Mouse (Mus musculus): Measurements from ENCODE around the gene Ugt1a9. TPM values are rescaled to one million over a fixed set of nuclear protein-coding genes. Genes with fewer than 3 reads are reported as not detected.
"Not testable (repeated sequence)": the region's sequence is repeated elsewhere in the genome, so short reads cannot be mapped to it uniquely, and the experiment has no call there.

The Ugt1a9 gene
- total and polyA plus RNA-seq, 3 experiments, result not detected

GRCm38 (mm10) chr1:88130223-88130622, 59.6 kb downstream of the Ugt1a9 start:
- H3K9ac ChIP-seq (ENCODE audit: low read depth, low read length); H3K27ac ChIP-seq; H3K4me1 ChIP-seq (ENCODE audit: control insufficient read depth, insufficient read depth, low read length); DNase-seq; H3K4me3 ChIP-seq; H3K79me2 ChIP-seq (replicated peaks; ENCODE audit: control insufficient read depth, insufficient read depth, low read length); H3K27me3 ChIP-seq (ENCODE audit: control insufficient read depth, insufficient read depth, low read length); intact Hi-C loops (cut with DNase I); H3K36me3 ChIP-seq (ENCODE audit: control insufficient read depth, insufficient read depth, low read length): not testable (repeated sequence)
- 82% methylated on average over 1 of the region's 1 CpGs for WGBS

GRCm38 (mm10) chr1:88133908-88134456, 63.4 kb downstream of the Ugt1a9 start:
- intact Hi-C loops (cut with DNase I), result no loop called here
- TF ChIP-seq EP300 (IDR thresholded peaks at IDR 0.05; ENCODE audit: insufficient read depth, low read depth, low read length) (no peak), POLR2A (IDR thresholded peaks at IDR 0.05; ENCODE audit: insufficient read depth, low read depth, low read length) (no peak), CTCF (IDR thresholded peaks at IDR 0.05) (no peak)
- 37% methylated on average over 3 of the region's 3 CpGs for WGBS

GRCm38 (mm10) chr1:88134457-88135011, 63.9 kb downstream of the Ugt1a9 start, which contains the start of gene Ugt1a6a:
TSS of gene Ugt1a6a (plus strand) at chr1:88134809.
- H3K4me3 ChIP-seq, H3K27ac ChIP-seq: not testable (repeated sequence)
- 30% methylated on average over 5 of the region's 5 CpGs for WGBS

More at GRCm38 (mm10) chr1:88133908-88134456, 63.4 kb downstream of the Ugt1a9 start:
- H3K4me1 ChIP-seq (ENCODE audit: control insufficient read depth, insufficient read depth, low read length), result peaks cover 2% of the 10 kb centered on the region; the same call in 1 of the 2 replicates
- no peak for DNase-seq
- no peak overlapping the region for H3K9ac ChIP-seq (ENCODE audit: low read depth, low read length)
- H3K27ac ChIP-seq, result no peak overlapping the region
- no peaks in the 10 kb centered on the region for H3K79me2 ChIP-seq (replicated peaks; ENCODE audit: control insufficient read depth, insufficient read depth, low read length)
- no peaks in the 10 kb centered on the region for H3K36me3 ChIP-seq (ENCODE audit: control insufficient read depth, insufficient read depth, low read length)
- H3K27me3 ChIP-seq (ENCODE audit: control insufficient read depth, insufficient read depth, low read length), result no peaks in the 10 kb centered on the region
- H3K4me3 ChIP-seq, result no peak overlapping the region

GRCm38 (mm10) chr1:88135229-88135904, 64.8 kb downstream of the Ugt1a9 start:
- H3K36me3 ChIP-seq (ENCODE audit: control insufficient read depth, insufficient read depth, low read length); H3K9ac ChIP-seq (ENCODE audit: low read depth, low read length); intact Hi-C loops (cut with DNase I); H3K27me3 ChIP-seq (ENCODE audit: control insufficient read depth, insufficient read depth, low read length); H3K27ac ChIP-seq; DNase-seq; H3K79me2 ChIP-seq (replicated peaks; ENCODE audit: control insufficient read depth, insufficient read depth, low read length); H3K4me3 ChIP-seq; H3K4me1 ChIP-seq (ENCODE audit: control insufficient read depth, insufficient read depth, low read length): not testable (repeated sequence)
- 80% methylated on average over 6 of the region's 6 CpGs for WGBS

More at GRCm38 (mm10) chr1:88134457-88135011, 63.9 kb downstream of the Ugt1a9 start, which contains the start of gene Ugt1a6a:
- H3K79me2 ChIP-seq (replicated peaks; ENCODE audit: control insufficient read depth, insufficient read depth, low read length); intact Hi-C loops (cut with DNase I); H3K27me3 ChIP-seq (ENCODE audit: control insufficient read depth, insufficient read depth, low read length); H3K4me1 ChIP-seq (ENCODE audit: control insufficient read depth, insufficient read depth, low read length); H3K36me3 ChIP-seq (ENCODE audit: control insufficient read depth, insufficient read depth, low read length); H3K9ac ChIP-seq (ENCODE audit: low read depth, low read length): not testable (repeated sequence)
- peak; percentile 46 to 54 for DNase-seq

GRCm38 (mm10) chr1:88136646-88137045, 66.0 kb downstream of the Ugt1a9 start:
- TF ChIP-seq EP300 (IDR thresholded peaks at IDR 0.05; ENCODE audit: insufficient read depth, low read depth, low read length), result no peak
- TF ChIP-seq CTCF (IDR thresholded peaks at IDR 0.05), result no peak
- no peak for TF ChIP-seq POLR2A (IDR thresholded peaks at IDR 0.05; ENCODE audit: insufficient read depth, low read depth, low read length)
- Histone ChIP-seq H3K4me3 (no peak overlapping the region), H3K27ac (no peak overlapping the region), H3K27me3 (ENCODE audit: control insufficient read depth, insufficient read depth, low read length) (no peaks in the 10 kb centered on the region), H3K4me1 (ENCODE audit: control insufficient read depth, insufficient read depth, low read length) (peaks cover 2% of the 10 kb centered on the region; the same call in 1 of the 2 replicates), H3K9ac (ENCODE audit: low read depth, low read length) (no peak overlapping the region), H3K36me3 (ENCODE audit: control insufficient read depth, insufficient read depth, low read length) (no peaks in the 10 kb centered on the region), H3K79me2 (replicated peaks; ENCODE audit: control insufficient read depth, insufficient read depth, low read length) (no peaks in the 10 kb centered on the region)
- WGBS, result 65% methylated on average over 2 of the region's 2 CpGs
- DNase-seq, result no peak
- intact Hi-C loops (cut with DNase I), result no loop called here

GRCm38 (mm10) chr1:88137264-88137663, 66.7 kb downstream of the Ugt1a9 start:
- intact Hi-C loops (cut with DNase I), result no loop called here
- 85% methylated on average over 3 of the region's 3 CpGs for WGBS
- H3K27ac ChIP-seq, result no peak overlapping the region

More at GRCm38 (mm10) chr1:88137264-88137663, 66.7 kb downstream of the Ugt1a9 start:
- Histone ChIP-seq H3K79me2 (replicated peaks; ENCODE audit: control insufficient read depth, insufficient read depth, low read length) (no peaks in the 10 kb centered on the region), H3K27me3 (ENCODE audit: control insufficient read depth, insufficient read depth, low read length) (no peaks in the 10 kb centered on the region), H3K4me3 (no peak overlapping the region), H3K9ac (ENCODE audit: low read depth, low read length) (no peak overlapping the region), H3K36me3 (ENCODE audit: control insufficient read depth, insufficient read depth, low read length) (no peaks in the 10 kb centered on the region), H3K4me1 (ENCODE audit: control insufficient read depth, insufficient read depth, low read length) (peaks cover 2% of the 10 kb centered on the region; the same call in 1 of the 2 replicates)
- DNase-seq, result no peak
- TF ChIP-seq POLR2A (IDR thresholded peaks at IDR 0.05; ENCODE audit: insufficient read depth, low read depth, low read length) (no peak), CTCF (IDR thresholded peaks at IDR 0.05) (no peak), EP300 (IDR thresholded peaks at IDR 0.05; ENCODE audit: insufficient read depth, low read depth, low read length) (no peak)
